Mouse (Mus musculus): ENCODE results near the gene Acad8.

GRCm38 (mm10) chr9:27030763-27031100, 31.4 kb upstream of the Acad8 start:
- no peak for TF ChIP-seq CTCF (IDR thresholded peaks at IDR 0.05; ENCODE audit: low read depth, low read length)
- TF ChIP-seq POLR2A (IDR thresholded peaks at IDR 0.05; ENCODE audit: borderline replicate concordance, low read depth, low read length), result no peak
